Mouse (Mus musculus) liver, embryonic 11.5 days (tissue): ENCODE measurements around the gene B830017H08Rik. TPM values are rescaled to one million over a fixed set of nuclear protein-coding genes. Genes with fewer than 3 reads are reported as not detected.

Experiments used
- ATAC-seq: fragments of 200-750 bp; cut with Nextera tagmentation; replicated peaks from 2 replicates; pipeline ENCODE4 v1.8.0; 2017; ENCODE audit warnings: moderate number of reproducible peaks, mild to moderate bottlenecking, moderate TSS enrichment, moderate library complexity; ENCODE audit not compliant: low FRiP score
- DNase-seq: peaks from one replicate; pipeline ENCODE4 v3.0.0-alpha.2; 2017; ENCODE audit warnings: low spot score
- H3K27ac ChIP-seq: fragments of 300-500 bp; sonication (generic); 2 replicates; pipeline ENCODE4 v1.5.1; 2014; ENCODE audit warnings: mild to moderate bottlenecking, low read depth, low read length, control low read depth
- H3K27me3 ChIP-seq: fragments of 300-500 bp; sonication (generic); replicated peaks from 2 replicates; pipeline ENCODE4 v1.6.1; 2014; ENCODE audit warnings: low read length, mixed read lengths; ENCODE audit not compliant: control insufficient read depth, insufficient read depth
- H3K36me3 ChIP-seq: fragments of 300-500 bp; sonication (generic); 2 replicates; pipeline ENCODE4 v1.6.1; 2014; ENCODE audit warnings: mild to moderate bottlenecking, low read length, moderate library complexity, mixed read lengths; ENCODE audit not compliant: control insufficient read depth, insufficient read depth
- H3K4me1 ChIP-seq: fragments of 300-500 bp; sonication (generic); replicated peaks from 2 replicates; pipeline ENCODE4 v1.6.1; 2014; ENCODE audit warnings: low read length, mixed read lengths; ENCODE audit not compliant: control insufficient read depth, insufficient read depth
- H3K4me2 ChIP-seq: fragments of 300-500 bp; sonication (generic); 2 replicates; pipeline ENCODE4 v1.6.1; 2014; ENCODE audit warnings: mild to moderate bottlenecking, control low read depth, moderate library complexity
- H3K4me3 ChIP-seq: fragments of 300-500 bp; sonication (generic); 2 replicates; pipeline ENCODE4 v1.5.1; 2014; ENCODE audit warnings: low read depth, low read length, control low read depth
- H3K9ac ChIP-seq: fragments of 300-500 bp; sonication (generic); 2 replicates; pipeline ENCODE4 v1.6.1; 2014; ENCODE audit warnings: low read depth, low read length, control low read depth
- H3K9me3 ChIP-seq: fragments of 300-500 bp; sonication (generic); 2 replicates; pipeline ENCODE4 v1.6.1; 2016; ENCODE audit warnings: low read length, inconsistent platforms, mixed read lengths; ENCODE audit not compliant: control insufficient read depth
- WGBS: fragments of 180-500 bp; shearing (Covaris S2); extraction: QIAGEN DNeasy Blood & Tissue Kit; methylation state at CpG from one replicate; pipeline ENCODE4 v1.1.7; 2014; 5-methylcytosine and 5-hydroxymethylcytosine counted together
- polyA plus RNA-seq: library from polyadenylated mRNA; unstranded; fragments of >200 nt; fragmentation: Nextera tagmentation; extraction: Ambion mirVana; gene quantifications from 2 replicates; pipeline ENCODE4 v1.2.1, GENCODE M21; 2014

B830017H08Rik gene
- polyA plus RNA-seq, 1 experiment from 2014 or later: not detected

DNA sequence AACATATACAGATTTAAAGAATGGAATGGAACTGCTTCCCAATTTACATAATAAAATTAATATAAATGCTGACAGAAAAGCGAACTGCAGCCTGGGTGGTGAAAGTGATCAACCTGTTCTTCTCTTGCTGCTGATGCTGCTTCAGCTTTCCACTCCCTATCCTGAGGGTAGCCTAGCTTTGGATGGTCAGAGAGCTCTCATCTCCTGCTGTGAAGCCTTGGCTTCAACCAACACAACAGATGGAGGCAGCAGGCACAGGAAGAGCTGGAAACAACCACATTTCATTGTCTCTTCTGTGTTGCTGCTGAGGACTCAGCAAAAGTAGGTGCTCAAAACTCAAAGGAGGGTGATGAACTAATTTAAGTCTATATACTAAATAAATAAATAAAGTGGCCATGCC, 18.9 kb downstream of the B830017H08Rik start:
- Histone ChIP-seq H3K4me2 (no peak overlapping the region), H3K4me3 (no peak overlapping the region), H3K9ac (no peak overlapping the region), H3K4me1 (no peaks in the 10 kb centered on the region), H3K36me3 (peaks cover 42% of the 10 kb centered on the region), H3K27ac (no peak overlapping the region), H3K27me3 (no peaks in the 10 kb centered on the region), H3K9me3 (no peaks in the 10 kb centered on the region)
- ATAC-seq (no peak), DNase-seq (no peak)
- WGBS: 97% methylated on average over 1 of the region's 1 CpGs

DNA sequence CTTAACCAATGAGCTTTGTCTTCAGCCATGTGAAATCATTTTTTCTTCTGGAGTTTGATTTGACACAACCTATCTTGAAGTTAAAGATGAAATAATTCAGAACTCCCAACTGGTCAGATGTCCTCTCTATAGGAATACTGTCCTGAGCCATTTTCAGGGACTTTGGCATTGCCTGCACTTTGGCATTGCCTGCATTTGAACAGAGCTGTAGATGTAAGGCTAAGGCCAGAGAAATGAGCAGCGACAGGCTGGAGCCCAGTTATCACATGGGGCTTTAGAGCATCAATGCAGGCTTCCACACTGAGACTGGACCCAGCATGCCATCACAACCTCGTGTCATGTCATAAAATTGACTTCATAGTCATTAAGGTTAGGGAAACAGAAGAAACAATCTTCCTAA, 20.3 kb downstream of the B830017H08Rik start:
- H3K27me3 ChIP-seq: no peaks in the 10 kb centered on the region
- H3K9me3 ChIP-seq: no peaks in the 10 kb centered on the region
- H3K9ac ChIP-seq: no peak overlapping the region
- H3K4me1 ChIP-seq: no peaks in the 10 kb centered on the region
- ATAC-seq: no peak
- no peak overlapping the region for H3K4me3 ChIP-seq
- peaks cover 50% of the 10 kb centered on the region for H3K36me3 ChIP-seq
- no peak overlapping the region for H3K4me2 ChIP-seq
- no peak for DNase-seq
- H3K27ac ChIP-seq: no peak overlapping the region
- WGBS: 87% methylated on average over 2 of the region's 2 CpGs

DNA sequence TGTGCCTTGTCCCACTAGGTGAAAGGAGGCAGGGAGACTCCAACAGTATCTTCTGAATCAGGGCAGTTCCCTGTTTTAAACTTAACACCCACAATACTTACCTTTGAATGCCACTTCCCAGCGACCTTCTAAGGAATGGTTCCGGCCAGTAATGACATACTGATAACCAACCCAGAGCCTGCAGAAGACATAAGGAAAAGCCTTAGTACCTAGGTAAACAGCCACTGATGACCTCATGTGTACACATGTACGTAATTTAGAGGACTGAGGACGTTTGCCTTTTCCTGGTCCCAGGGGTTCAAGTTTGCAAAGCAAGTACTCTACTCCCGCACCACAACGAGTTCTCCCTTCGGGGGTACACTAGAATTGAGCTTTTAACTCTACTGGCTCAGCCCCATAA, 24.2 kb downstream of the B830017H08Rik start:
- ATAC-seq (no peak), DNase-seq (no peak)
- Histone ChIP-seq H3K36me3 (peaks cover 41% of the 10 kb centered on the region), H3K27me3 (no peaks in the 10 kb centered on the region), H3K9ac (no peak overlapping the region), H3K4me2 (no peak overlapping the region), H3K27ac (no peak overlapping the region), H3K9me3 (no peaks in the 10 kb centered on the region), H3K4me3 (no peak overlapping the region), H3K4me1 (no peaks in the 10 kb centered on the region)
- WGBS: 89% methylated on average over 7 of the region's 7 CpGs

DNA sequence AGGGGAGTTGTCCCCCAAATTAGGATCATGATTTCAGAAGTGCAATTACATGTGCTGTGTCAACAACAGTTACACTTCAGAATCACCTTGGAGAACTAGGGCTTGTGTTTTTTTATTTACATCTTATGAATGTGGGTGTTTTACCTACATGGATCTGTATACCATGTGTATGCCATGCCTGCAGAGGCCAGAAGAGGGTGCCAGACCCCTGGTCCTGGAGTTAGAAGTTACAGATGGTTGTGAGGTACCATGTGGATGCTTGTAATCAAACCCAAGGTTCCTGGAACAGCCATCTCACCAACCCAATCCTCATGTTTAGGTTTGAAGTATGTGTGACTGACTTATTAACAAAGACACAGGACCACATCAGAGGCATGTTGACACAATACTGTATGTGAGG, 25.7 kb downstream of the B830017H08Rik start:
- Histone ChIP-seq H3K4me2 (no peak overlapping the region), H3K9me3 (no peaks in the 10 kb centered on the region), H3K4me3 (no peak overlapping the region), H3K27me3 (no peaks in the 10 kb centered on the region), H3K27ac (no peak overlapping the region), H3K9ac (no peak overlapping the region), H3K36me3 (peaks cover 39% of the 10 kb centered on the region), H3K4me1 (no peaks in the 10 kb centered on the region)
- ATAC-seq (no peak), DNase-seq (no peak)

DNA sequence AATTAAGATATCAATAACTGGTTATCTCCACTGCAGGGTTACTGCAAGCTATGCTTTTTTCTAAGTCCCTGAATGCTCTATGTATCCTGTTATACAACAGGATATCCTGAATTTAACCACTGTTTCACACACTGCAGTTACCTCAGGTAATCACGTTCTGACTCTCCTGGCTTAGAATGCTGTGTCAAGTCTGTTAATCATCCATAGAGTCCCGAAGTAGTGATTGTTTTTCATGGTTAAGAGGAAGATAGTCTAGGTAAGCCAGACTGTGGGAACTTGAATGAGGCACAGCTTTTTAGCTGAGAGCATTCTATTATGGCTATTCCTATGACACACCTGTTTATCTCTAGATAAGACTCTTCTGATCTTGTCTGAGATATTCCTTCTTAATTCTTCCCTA, 32.4 kb downstream of the B830017H08Rik start:
- Histone ChIP-seq H3K9ac (no peak overlapping the region), H3K27me3 (no peaks in the 10 kb centered on the region), H3K4me1 (no peaks in the 10 kb centered on the region), H3K4me2 (no peak overlapping the region), H3K27ac (no peak overlapping the region), H3K36me3 (peaks cover 5% of the 10 kb centered on the region; the same call in 1 of the 2 replicates), H3K4me3 (no peak overlapping the region), H3K9me3 (no peaks in the 10 kb centered on the region)
- WGBS: 72% methylated on average over 2 of the region's 2 CpGs
- ATAC-seq (no peak), DNase-seq (no peak)

DNA sequence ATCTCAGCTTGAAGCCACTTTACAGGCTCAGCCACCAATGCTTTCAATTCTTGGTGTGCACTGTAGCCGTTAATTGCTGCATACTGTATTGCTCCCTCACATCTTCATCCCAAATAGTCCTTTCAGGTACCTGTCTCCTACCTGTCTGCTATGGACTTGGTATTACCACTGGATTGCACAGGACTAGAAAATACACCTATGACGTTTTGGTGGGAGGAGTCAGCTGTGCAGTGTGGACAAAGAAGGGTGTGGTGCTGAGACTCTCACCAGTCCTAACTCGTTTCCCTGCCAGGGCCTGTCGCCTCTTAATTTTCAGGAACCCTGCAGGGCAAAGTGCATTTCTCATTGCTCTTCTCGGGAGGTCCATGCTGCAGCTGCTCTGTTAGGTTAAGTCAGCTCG, 32.8 kb downstream of the B830017H08Rik start:
- ATAC-seq: no peak
- H3K4me3 ChIP-seq: no peak overlapping the region
- WGBS: 76% methylated on average over 6 of the region's 6 CpGs
- no peak for DNase-seq
- peaks cover 7% of the 10 kb centered on the region; the same call in 1 of the 2 replicates for H3K36me3 ChIP-seq
- H3K27ac ChIP-seq: no peak overlapping the region
- H3K27me3 ChIP-seq: no peaks in the 10 kb centered on the region
- no peaks in the 10 kb centered on the region for H3K9me3 ChIP-seq
- no peak overlapping the region for H3K9ac ChIP-seq
- no peak overlapping the region for H3K4me2 ChIP-seq
- H3K4me1 ChIP-seq: peaks cover 2% of the 10 kb centered on the region; the same call in 1 of the 2 replicates

DNA sequence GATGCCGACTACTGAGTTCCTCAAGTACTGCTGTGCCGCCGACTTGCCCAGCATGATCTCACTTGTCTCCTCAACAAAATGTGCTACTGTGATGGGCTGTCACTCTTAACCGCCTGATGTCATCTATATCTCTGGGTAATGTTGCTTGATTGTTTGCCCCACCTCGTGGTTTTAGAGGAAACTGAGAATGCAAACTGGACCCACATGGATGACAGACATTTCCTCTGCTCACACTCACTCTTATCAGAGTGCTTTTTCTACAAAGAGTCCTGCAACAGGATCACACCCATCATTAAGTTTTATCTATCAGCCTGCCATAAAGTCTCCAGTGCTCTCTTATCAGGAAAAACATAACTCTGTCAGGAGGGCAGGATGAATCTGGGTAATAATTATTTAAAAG, 38.3 kb downstream of the B830017H08Rik start:
- no peaks in the 10 kb centered on the region for H3K27me3 ChIP-seq
- ATAC-seq (peak; percentile 71), DNase-seq (no peak)
- no peak overlapping the region for H3K4me3 ChIP-seq
- no peaks in the 10 kb centered on the region for H3K9me3 ChIP-seq
- no peak overlapping the region for H3K4me2 ChIP-seq
- H3K36me3 ChIP-seq: peaks cover 2% of the 10 kb centered on the region; the same call in 1 of the 2 replicates
- no peak overlapping the region for H3K27ac ChIP-seq
- no peak overlapping the region for H3K9ac ChIP-seq
- H3K4me1 ChIP-seq: peaks cover 30% of the 10 kb centered on the region
- WGBS: 46% methylated on average over 5 of the region's 5 CpGs

DNA sequence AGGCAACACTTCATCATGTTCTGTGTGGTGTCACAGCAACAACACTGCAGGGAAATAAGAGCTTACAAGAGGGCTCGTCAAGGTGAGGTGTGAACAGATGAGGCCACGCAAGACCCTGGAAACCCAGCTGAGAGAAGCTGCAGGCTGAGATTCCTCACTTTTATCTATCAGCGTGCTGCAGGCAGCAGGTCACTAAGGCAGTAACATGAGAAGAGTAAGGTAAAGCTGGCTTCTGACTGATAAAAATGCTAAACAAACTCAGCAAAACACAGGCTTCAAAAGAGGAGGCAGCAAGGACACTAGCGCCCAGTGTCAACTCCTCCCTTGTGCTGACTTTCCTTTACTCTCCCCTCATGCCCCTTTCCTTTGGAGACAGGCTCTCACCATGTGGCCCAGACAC, 40.1 kb downstream of the B830017H08Rik start:
- ATAC-seq: peak; percentile 68
- Histone ChIP-seq H3K27me3 (no peaks in the 10 kb centered on the region), H3K4me2 (0 out of 2 replicates have a peak overlapping the region, but pooled peaks have one; percentile 1), H3K9me3 (no peaks in the 10 kb centered on the region), H3K4me3 (no peak overlapping the region), H3K27ac (no peak overlapping the region), H3K36me3 (peaks cover 2% of the 10 kb centered on the region; the same call in 1 of the 2 replicates), H3K4me1 (peaks cover 30% of the 10 kb centered on the region), H3K9ac (no peak overlapping the region)
- DNase-seq: no peak
- WGBS: 42% methylated on average over 4 of the region's 4 CpGs

DNA sequence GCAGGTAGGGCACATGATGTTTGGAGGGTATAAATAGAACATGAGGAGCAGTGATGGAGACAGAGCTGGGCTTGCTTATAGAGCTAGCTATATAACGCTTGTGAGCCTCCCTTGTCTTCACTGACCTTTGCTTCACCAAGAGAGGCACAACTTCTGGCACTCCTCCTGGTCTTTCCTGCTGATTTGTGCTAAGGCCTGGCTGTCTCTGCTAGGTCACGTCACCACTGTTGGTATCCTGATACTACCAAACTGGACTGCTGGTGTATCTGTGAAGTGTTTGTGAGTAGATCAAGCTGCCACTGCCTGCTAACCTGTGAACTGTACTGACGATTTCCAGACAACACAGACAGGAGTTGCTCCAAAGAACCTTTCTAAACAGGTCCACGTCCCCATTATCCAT, 42.3 kb downstream of the B830017H08Rik start:
- no peak overlapping the region for H3K4me2 ChIP-seq
- H3K9ac ChIP-seq: 0 out of 2 replicates have a peak overlapping the region, but pooled peaks have one; percentile 16
- no peaks in the 10 kb centered on the region for H3K9me3 ChIP-seq
- 74% methylated on average over 4 of the region's 4 CpGs for WGBS
- DNase-seq (no peak), ATAC-seq (no peak)
- no peak overlapping the region for H3K4me3 ChIP-seq
- H3K27me3 ChIP-seq: no peaks in the 10 kb centered on the region
- H3K27ac ChIP-seq: no peak overlapping the region
- peaks cover 30% of the 10 kb centered on the region for H3K4me1 ChIP-seq
- peaks cover 2% of the 10 kb centered on the region; the same call in 1 of the 2 replicates for H3K36me3 ChIP-seq
